Mouse (Mus musculus) lung, embryonic 14.5 days (tissue): ENCODE data around the gene Commd4. TPM values are rescaled to one million over a fixed set of nuclear protein-coding genes. Genes with fewer than 3 reads are reported as not detected.

Experiments
- ATAC-seq: fragments of 200-750 bp; cut with Nextera tagmentation; 2 replicates; pipeline ENCODE4 v1.8.0; 2017; ENCODE audit warnings: mild to moderate bottlenecking, moderate TSS enrichment, moderate library complexity; ENCODE audit not compliant: insufficient read depth
- DNase-seq: peaks from one replicate; pipeline ENCODE4 v3.0.0-alpha.2; 2015
- H3K27ac ChIP-seq: fragments of 300-500 bp; sonication (generic); 2 replicates; pipeline ENCODE4 v1.5.1; 2014; ENCODE audit warnings: low read depth, mild to moderate bottlenecking, moderate library complexity
- H3K27me3 ChIP-seq: fragments of 300-500 bp; sonication (generic); 2 replicates; pipeline ENCODE4 v1.6.1; 2014; ENCODE audit warnings: low read length, control low read depth; ENCODE audit not compliant: insufficient read depth
- H3K36me3 ChIP-seq: fragments of 300-500 bp; sonication (generic); 2 replicates; pipeline ENCODE4 v1.6.1; 2014; ENCODE audit warnings: control low read depth; ENCODE audit not compliant: insufficient read depth
- H3K4me1 ChIP-seq: fragments of 300-500 bp; sonication (generic); 2 replicates; pipeline ENCODE4 v1.6.1; 2014; ENCODE audit warnings: antibody characterized with exemption, control low read depth; ENCODE audit not compliant: insufficient read depth
- H3K4me2 ChIP-seq: fragments of 300-500 bp; sonication (generic); 2 replicates; pipeline ENCODE4 v1.6.1; 2014; ENCODE audit warnings: mild to moderate bottlenecking
- H3K4me3 ChIP-seq: fragments of 300-500 bp; sonication (generic); 2 replicates; pipeline ENCODE4 v1.5.1; 2014; ENCODE audit warnings: low read depth, low read length
- H3K9ac ChIP-seq: fragments of 300-500 bp; sonication (generic); 2 replicates; pipeline ENCODE4 v1.6.1; 2014
- H3K9me3 ChIP-seq: fragments of 300-500 bp; sonication (generic); 2 replicates; pipeline ENCODE4 v1.6.1; 2016; ENCODE audit warnings: low read depth, low read length, control low read depth
- CTCF ChIP-seq: IDR thresholded peaks from 2 replicates; pipeline ENCODE4 v1.5.1; 2016; ENCODE audit warnings: antibody characterized with exemption, low read depth
- WGBS: fragments of 180-500 bp; shearing (Covaris S2); extraction: QIAGEN DNeasy Blood & Tissue Kit; methylation state at CpG from one replicate; pipeline ENCODE4 v1.1.7; 2014; 5-methylcytosine and 5-hydroxymethylcytosine counted together
- polyA plus RNA-seq: library from polyadenylated mRNA; unstranded; fragments of >200 nt; fragmentation: Nextera tagmentation; extraction: Ambion mirVana; gene quantifications from 2 replicates; pipeline ENCODE4 v1.2.1, GENCODE M21; 2014

Gene Commd4
- polyA plus RNA-seq, 1 experiment from 2014 or later: 78.5 TPM

DNA sequence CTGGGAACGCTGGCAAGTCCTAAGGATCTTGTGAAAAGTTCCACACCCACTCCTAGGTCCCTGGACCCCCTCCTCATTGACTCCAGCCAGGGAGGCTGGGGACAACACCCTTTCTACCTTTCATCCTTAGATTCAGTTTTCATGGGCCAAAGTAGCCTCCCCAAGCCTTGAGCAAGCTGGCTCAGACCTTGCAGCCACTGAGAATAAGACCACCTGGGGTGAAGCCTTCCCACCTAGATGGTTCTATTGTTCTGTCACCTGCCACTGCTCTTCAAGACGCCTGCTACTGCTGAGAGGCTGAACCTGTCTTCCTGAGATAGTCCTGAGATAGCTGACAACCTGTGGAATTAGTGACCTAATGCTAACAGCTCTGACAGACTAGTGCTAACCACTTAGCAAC lies 5.0 kb upstream of the Commd4 start:
- no peak for TF ChIP-seq CTCF
- no peak for DNase-seq
- 27% methylated on average over 2 of the region's 2 CpGs for WGBS

DNA sequence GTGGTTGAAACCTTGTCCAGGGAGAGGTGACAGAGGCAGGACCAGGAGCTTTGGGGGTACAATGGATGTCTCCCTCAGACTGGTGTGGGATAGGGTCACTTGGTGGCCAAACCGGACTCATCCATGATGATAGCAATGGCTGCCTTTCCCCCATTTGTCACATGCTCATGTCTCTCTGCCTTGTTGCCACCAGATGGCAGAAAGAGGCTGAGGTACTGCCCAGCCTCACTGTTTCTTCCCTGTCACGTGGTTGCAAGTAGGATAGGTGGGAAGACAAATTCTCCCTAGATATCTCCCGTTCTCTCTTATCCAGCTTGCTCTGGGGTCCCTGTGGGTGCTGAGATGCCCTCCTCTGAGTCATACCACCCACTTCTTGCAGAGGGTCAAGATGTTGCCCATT lies 4.4 kb upstream of the Commd4 start:
- ATAC-seq (no peak), DNase-seq (peak; percentile 48)
- no peak overlapping the region for H3K9ac ChIP-seq
- H3K9me3 ChIP-seq: no peaks in the 10 kb centered on the region
- no peak overlapping the region for H3K4me2 ChIP-seq
- H3K36me3 ChIP-seq: no peaks in the 10 kb centered on the region
- H3K27me3 ChIP-seq: no peaks in the 10 kb centered on the region
- no peak overlapping the region for H3K4me3 ChIP-seq
- no peaks in the 10 kb centered on the region for H3K4me1 ChIP-seq
- 7% methylated on average over 3 of the region's 3 CpGs for WGBS
- peak; percentile 67 for TF ChIP-seq CTCF
- H3K27ac ChIP-seq: no peak overlapping the region

More for the DNA sequence above, 5.0 kb upstream of the Commd4 start:
- ATAC-seq: no peak
- Histone ChIP-seq H3K9ac (no peak overlapping the region), H3K4me3 (no peak overlapping the region), H3K4me2 (no peak overlapping the region), H3K9me3 (no peaks in the 10 kb centered on the region), H3K4me1 (no peaks in the 10 kb centered on the region), H3K36me3 (no peaks in the 10 kb centered on the region), H3K27ac (no peak overlapping the region), H3K27me3 (no peaks in the 10 kb centered on the region)

DNA sequence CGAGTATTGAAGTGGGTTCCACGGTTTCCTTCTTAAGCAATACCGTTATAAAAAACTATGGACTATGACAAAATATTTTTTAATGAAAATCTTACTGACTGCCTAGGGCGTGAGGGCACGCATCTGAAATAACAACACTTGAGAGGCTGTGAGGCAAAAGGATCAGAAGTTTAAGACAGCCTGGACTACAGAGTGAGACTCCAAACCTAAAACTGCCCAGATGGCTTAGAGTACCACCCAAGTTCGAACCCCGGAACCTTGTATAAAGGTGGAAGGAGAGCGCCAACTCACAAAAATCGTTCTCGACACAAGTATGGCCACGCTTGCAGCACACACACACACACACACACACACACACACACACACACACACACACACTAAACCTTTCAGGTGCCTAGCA lies 375 bp upstream of the Commd4 start:
- no peaks in the 10 kb centered on the region for H3K27me3 ChIP-seq
- H3K36me3 ChIP-seq: 0 out of 2 replicates have a peak, but pooled peaks cover 9% of the 10 kb centered on the region
- peak overlapping the region; percentile 35 for H3K9ac ChIP-seq
- no peak overlapping the region for H3K27ac ChIP-seq
- TF ChIP-seq CTCF: no peak
- no peak for DNase-seq
- peak; percentile 47 for ATAC-seq
- peak overlapping the region; percentile 91 for H3K4me2 ChIP-seq
- H3K9me3 ChIP-seq: no peaks in the 10 kb centered on the region
- no peaks in the 10 kb centered on the region for H3K4me1 ChIP-seq
- peak overlapping the region; percentile 68 for H3K4me3 ChIP-seq
- 37% methylated on average over 11 of the region's 11 CpGs for WGBS

GRCm38 (mm10) chr9:57157499-57157898 lies 632 bp downstream of the Commd4 start:
- TF ChIP-seq CTCF: no peak
- Histone ChIP-seq H3K36me3 (0 out of 2 replicates have a peak, but pooled peaks cover 9% of the 10 kb centered on the region), H3K4me2 (peak overlapping the region; percentile 91), H3K4me3 (peak overlapping the region; percentile 68), H3K4me1 (no peaks in the 10 kb centered on the region), H3K9ac (peak overlapping the region; percentile 64), H3K27ac (no peak overlapping the region), H3K27me3 (no peaks in the 10 kb centered on the region), H3K9me3 (no peaks in the 10 kb centered on the region)
- ATAC-seq: no peak
- DNase-seq: no peak
- WGBS: 23% methylated on average over 13 of the region's 13 CpGs

DNA sequence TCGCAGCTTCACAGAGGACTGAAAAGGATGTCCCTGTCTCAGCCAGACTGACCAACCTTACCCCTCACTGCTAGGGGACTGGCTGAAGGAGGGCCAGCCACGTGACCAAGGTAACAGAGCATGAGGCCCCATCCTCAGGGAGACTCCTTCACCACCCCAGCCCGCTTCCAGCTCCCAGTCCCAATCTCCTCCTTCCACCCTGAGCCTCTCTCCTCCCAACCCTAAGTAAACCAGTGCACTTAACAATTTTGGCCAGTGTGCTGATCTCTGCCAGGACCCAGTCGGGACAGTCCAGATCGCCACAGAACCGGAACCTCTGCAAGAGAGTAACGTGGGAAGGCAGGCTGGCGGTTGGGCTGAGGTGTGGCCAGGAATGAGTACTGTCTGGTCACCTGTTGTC lies 1.3 kb downstream of the Commd4 start:
- Histone ChIP-seq H3K9ac (no peak overlapping the region), H3K9me3 (no peaks in the 10 kb centered on the region), H3K36me3 (0 out of 2 replicates have a peak, but pooled peaks cover 9% of the 10 kb centered on the region), H3K4me3 (no peak overlapping the region), H3K27me3 (no peaks in the 10 kb centered on the region), H3K4me2 (peak overlapping the region; percentile 91), H3K4me1 (no peaks in the 10 kb centered on the region), H3K27ac (no peak overlapping the region)
- DNase-seq: no peak
- 86% methylated on average over 8 of the region's 8 CpGs for WGBS
- ATAC-seq: no peak
- TF ChIP-seq CTCF: no peak

DNA sequence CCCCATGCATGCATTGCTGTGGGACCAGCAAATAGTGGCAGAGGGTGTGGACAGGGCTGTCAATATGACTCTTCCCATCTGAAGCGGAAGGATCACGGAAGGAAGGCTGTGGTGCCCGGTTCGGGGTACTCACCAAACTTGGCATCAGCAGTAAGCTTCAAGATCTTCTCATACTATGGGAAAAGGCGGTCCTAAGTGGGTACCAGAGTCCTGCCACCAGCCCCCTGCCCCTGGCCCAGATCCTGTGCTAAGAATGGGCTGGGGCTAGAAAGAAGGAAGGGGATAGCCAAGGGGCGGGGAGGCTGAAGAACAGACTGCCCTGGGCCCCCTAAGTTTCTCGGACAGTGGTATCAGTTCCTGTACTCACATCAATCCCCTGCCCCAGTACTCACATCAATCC lies 1.7 kb downstream of the Commd4 start:
- ATAC-seq: no peak
- WGBS: 90% methylated on average over 7 of the region's 7 CpGs

GRCm38 (mm10) chr9:57152331-57152730 lies 5.8 kb downstream of the Commd4 start:
- ATAC-seq: no peak
- H3K27me3 ChIP-seq: no peaks in the 10 kb centered on the region
- no peaks in the 10 kb centered on the region for H3K4me1 ChIP-seq
- no peak overlapping the region for H3K9ac ChIP-seq
- DNase-seq: no peak
- TF ChIP-seq CTCF: no peak
- no peak overlapping the region for H3K27ac ChIP-seq
- no peak overlapping the region for H3K4me3 ChIP-seq
- WGBS: 45% methylated on average over 6 of the region's 6 CpGs
- H3K36me3 ChIP-seq: 0 out of 2 replicates have a peak, but pooled peaks cover 9% of the 10 kb centered on the region
- no peak overlapping the region for H3K4me2 ChIP-seq
- no peaks in the 10 kb centered on the region for H3K9me3 ChIP-seq

More for the DNA sequence above, 1.7 kb downstream of the Commd4 start:
- Histone ChIP-seq H3K9me3 (no peaks in the 10 kb centered on the region), H3K36me3 (0 out of 2 replicates have a peak, but pooled peaks cover 9% of the 10 kb centered on the region), H3K4me1 (no peaks in the 10 kb centered on the region), H3K27ac (no peak overlapping the region), H3K9ac (no peak overlapping the region), H3K4me2 (no peak overlapping the region), H3K27me3 (no peaks in the 10 kb centered on the region), H3K4me3 (no peak overlapping the region)
- TF ChIP-seq CTCF: no peak
- no peak for DNase-seq
